Mouse (Mus musculus) kidney, embryonic 14.5 days (tissue): Measurements from ENCODE around the gene Gnpat. TPM values are rescaled to one million over a fixed set of nuclear protein-coding genes. Genes with fewer than 3 reads are reported as not detected.
"Not testable (repeated sequence)": the region's sequence is repeated elsewhere in the genome, so short reads cannot be mapped to it uniquely, and the experiment has no call there.

Experiments used
- ATAC-seq: fragments of 200-750 bp; cut with Nextera tagmentation; 2 replicates; pipeline ENCODE4 v1.8.0; 2017; ENCODE audit warnings: moderate number of reproducible peaks, mild to moderate bottlenecking, moderate TSS enrichment, moderate library complexity; ENCODE audit not compliant: low FRiP score, low TSS enrichment
- H3K27ac ChIP-seq: fragments of 300-500 bp; sonication (generic); 2 replicates; pipeline ENCODE4 v1.5.1; 2014; ENCODE audit warnings: low read depth, mild to moderate bottlenecking, low read length, moderate library complexity, mixed read lengths
- H3K27me3 ChIP-seq: fragments of 300-500 bp; sonication (generic); 2 replicates; pipeline ENCODE4 v1.6.1; 2014; ENCODE audit warnings: mild to moderate bottlenecking, low read length; ENCODE audit not compliant: control insufficient read depth, insufficient read depth
- H3K36me3 ChIP-seq: fragments of 300-500 bp; sonication (generic); 2 replicates; pipeline ENCODE4 v1.6.1; 2014; ENCODE audit warnings: low read length, mixed read lengths; ENCODE audit not compliant: control insufficient read depth, insufficient read depth
- H3K4me1 ChIP-seq: fragments of 300-500 bp; sonication (generic); 2 replicates; pipeline ENCODE4 v1.6.1; 2014; ENCODE audit warnings: low read length, mixed read lengths; ENCODE audit not compliant: control insufficient read depth, insufficient read depth
- H3K4me2 ChIP-seq: fragments of 300-500 bp; sonication (generic); replicated peaks from 2 replicates; pipeline ENCODE4 v1.6.1; 2014; ENCODE audit warnings: low read depth, mild to moderate bottlenecking, low read length
- H3K4me3 ChIP-seq: fragments of 300-500 bp; sonication (generic); 2 replicates; pipeline ENCODE4 v1.5.1; 2014; ENCODE audit warnings: mild to moderate bottlenecking, low read length
- H3K9ac ChIP-seq: fragments of 300-500 bp; sonication (generic); 2 replicates; pipeline ENCODE4 v1.6.1; 2014; ENCODE audit warnings: low read depth, mild to moderate bottlenecking, low read length, moderate library complexity
- H3K9me3 ChIP-seq: fragments of 300-500 bp; sonication (generic); 2 replicates; pipeline ENCODE4 v1.6.1; 2016; ENCODE audit warnings: low read length; ENCODE audit not compliant: control insufficient read depth
- WGBS: fragments of 180-500 bp; shearing (Covaris S2); extraction: QIAGEN DNeasy Blood & Tissue Kit; methylation state at CpG from one replicate; pipeline ENCODE4 v1.1.7; 2014; 5-methylcytosine and 5-hydroxymethylcytosine counted together
- polyA plus RNA-seq: library from polyadenylated mRNA; unstranded; fragments of >200 nt; fragmentation: Nextera tagmentation; extraction: Ambion mirVana; gene quantifications from 2 replicates; pipeline ENCODE4 v1.2.1, GENCODE M21; 2014

Gnpat gene
- polyA plus RNA-seq, 1 experiment from 2014 or later, result 122 TPM

GRCm38 (mm10) chr8:124837956-124838355, 24.9 kb upstream of the Gnpat start:
- no peak overlapping the region for H3K27ac ChIP-seq
- H3K27me3 ChIP-seq, result no peaks in the 10 kb centered on the region
- WGBS, result 90% methylated on average over 2 of the region's 2 CpGs
- H3K4me2 ChIP-seq, result no peak overlapping the region
- no peak overlapping the region for H3K4me3 ChIP-seq
- no peaks in the 10 kb centered on the region for H3K9me3 ChIP-seq
- H3K9ac ChIP-seq, result no peak overlapping the region
- H3K4me1 ChIP-seq, result peaks cover 11% of the 10 kb centered on the region
- no peak for ATAC-seq
- H3K36me3 ChIP-seq, result peaks cover 47% of the 10 kb centered on the region

GRCm38 (mm10) chr8:124839371-124839770, 23.5 kb upstream of the Gnpat start:
- Histone ChIP-seq H3K27me3 (no peaks in the 10 kb centered on the region), H3K4me3 (no peak overlapping the region), H3K4me1 (0 out of 2 replicates have a peak, but pooled peaks cover 4% of the 10 kb centered on the region), H3K9ac (no peak overlapping the region), H3K36me3 (peaks cover 47% of the 10 kb centered on the region), H3K9me3 (no peaks in the 10 kb centered on the region), H3K4me2 (no peak overlapping the region), H3K27ac (no peak overlapping the region)
- 90% methylated on average over 10 of the region's 10 CpGs for WGBS
- ATAC-seq, result no peak

- Histone ChIP-seq H3K4me1 (no peaks in the 10 kb centered on the region), H3K27me3 (no peaks in the 10 kb centered on the region), H3K4me3 (no peak overlapping the region), H3K4me2 (no peak overlapping the region), H3K36me3 (peaks cover 47% of the 10 kb centered on the region), H3K9ac (no peak overlapping the region), H3K9me3 (no peaks in the 10 kb centered on the region), H3K27ac (no peak overlapping the region)
- ATAC-seq, result no peak
- 94% methylated on average over 7 of the region's 7 CpGs for WGBS
These were observed 21.9 kb upstream of the Gnpat start for GRCm38 (mm10) chr8:124840900-124841299.

- no peak overlapping the region for H3K4me2 ChIP-seq
- peaks cover 47% of the 10 kb centered on the region for H3K36me3 ChIP-seq
- no peaks in the 10 kb centered on the region for H3K4me1 ChIP-seq
- peak; percentile 16; the same call in 1 of the 2 replicates for ATAC-seq
- H3K4me3 ChIP-seq, result no peak overlapping the region
- H3K9ac ChIP-seq, result no peak overlapping the region
- no peaks in the 10 kb centered on the region for H3K27me3 ChIP-seq
- no peak overlapping the region for H3K27ac ChIP-seq
- WGBS, result 92% methylated on average over 10 of the region's 10 CpGs
- H3K9me3 ChIP-seq, result no peaks in the 10 kb centered on the region
These were observed 21.1 kb upstream of the Gnpat start for GRCm38 (mm10) chr8:124841775-124842174.

- H3K4me1 ChIP-seq, H3K27ac ChIP-seq, H3K9ac ChIP-seq, H3K9me3 ChIP-seq, H3K4me3 ChIP-seq, H3K4me2 ChIP-seq, ATAC-seq, H3K27me3 ChIP-seq: not testable (repeated sequence)
- H3K36me3 ChIP-seq, result peaks cover 39% of the 10 kb centered on the region
- WGBS, result 66% methylated on average over 1 of the region's 1 CpGs
These were observed 19.9 kb upstream of the Gnpat start for GRCm38 (mm10) chr8:124842929-124843328.

- Histone ChIP-seq H3K4me1 (no peaks in the 10 kb centered on the region), H3K4me3 (no peak overlapping the region), H3K27me3 (no peaks in the 10 kb centered on the region), H3K9ac (no peak overlapping the region), H3K4me2 (no peak overlapping the region), H3K9me3 (no peaks in the 10 kb centered on the region), H3K36me3 (peaks cover 17% of the 10 kb centered on the region), H3K27ac (no peak overlapping the region)
- no peak for ATAC-seq
- WGBS, result 39% methylated on average over 3 of the region's 3 CpGs
These were observed 17.7 kb upstream of the Gnpat start for GRCm38 (mm10) chr8:124845131-124845530.

- H3K9ac ChIP-seq, result no peak overlapping the region
- H3K27me3 ChIP-seq, result no peaks in the 10 kb centered on the region
- H3K36me3 ChIP-seq, result peaks cover 14% of the 10 kb centered on the region; the same call in 1 of the 2 replicates
- H3K4me1 ChIP-seq, result no peaks in the 10 kb centered on the region
- no peaks in the 10 kb centered on the region for H3K9me3 ChIP-seq
- no peak overlapping the region for H3K4me2 ChIP-seq
- 48% methylated on average over 5 of the region's 5 CpGs for WGBS
- no peak overlapping the region for H3K27ac ChIP-seq
- ATAC-seq, result no peak
- no peak overlapping the region for H3K4me3 ChIP-seq
These were observed 17.3 kb upstream of the Gnpat start for GRCm38 (mm10) chr8:124845573-124845972.

- Histone ChIP-seq H3K27ac (no peak overlapping the region), H3K4me1 (no peaks in the 10 kb centered on the region), H3K27me3 (no peaks in the 10 kb centered on the region), H3K9ac (no peak overlapping the region), H3K4me2 (no peak overlapping the region), H3K36me3 (peaks cover 61% of the 10 kb centered on the region), H3K9me3 (peaks cover 43% of the 10 kb centered on the region), H3K4me3 (no peak overlapping the region)
- WGBS, result 98% methylated on average over 1 of the region's 1 CpGs
- ATAC-seq, result no peak
These were observed 9.3 kb upstream of the Gnpat start for GRCm38 (mm10) chr8:124853511-124853910.

GRCm38 (mm10) chr8:124859466-124859865, 3.4 kb upstream of the Gnpat start:
- no peak overlapping the region for H3K4me3 ChIP-seq
- H3K27me3 ChIP-seq, result no peaks in the 10 kb centered on the region
- no peak for ATAC-seq
- peaks cover 30% of the 10 kb centered on the region for H3K9me3 ChIP-seq
- no peak overlapping the region for H3K9ac ChIP-seq
- no peak overlapping the region for H3K27ac ChIP-seq
- no peak overlapping the region for H3K4me2 ChIP-seq
- peaks cover 6% of the 10 kb centered on the region; the same call in 1 of the 2 replicates for H3K4me1 ChIP-seq
- peaks cover 60% of the 10 kb centered on the region for H3K36me3 ChIP-seq
